In the genomic region with DNA sequence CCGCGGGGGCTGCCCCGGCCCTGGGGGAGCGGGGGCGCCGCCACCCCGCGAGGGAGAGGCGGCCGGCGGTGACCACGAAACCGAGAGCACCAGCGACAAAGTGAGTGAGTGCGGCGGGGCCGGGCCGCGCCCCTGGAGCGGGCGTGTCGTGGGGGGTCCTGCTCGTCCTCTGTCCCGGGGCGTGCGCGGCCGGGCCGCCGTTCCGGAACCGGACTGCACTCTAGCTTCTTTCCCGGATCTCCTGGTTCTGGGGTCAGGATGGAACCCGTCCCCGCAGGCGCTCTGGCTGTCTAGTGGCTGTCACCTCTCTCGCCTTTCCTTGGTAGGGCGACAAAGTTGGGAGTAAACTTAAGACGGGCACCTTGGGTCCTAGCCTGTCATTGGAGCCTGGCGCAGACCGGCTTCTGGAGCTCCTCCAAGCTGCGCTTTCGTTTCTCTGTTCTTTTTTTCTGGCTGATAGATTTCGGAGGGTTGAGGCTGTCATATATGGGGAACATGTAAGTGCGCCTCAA, we compare ENCODE assay signal across 8 mouse cellular contexts. TPM values are rescaled to one million over a fixed set of nuclear protein-coding genes. Genes with fewer than 3 reads are reported as not detected.
DNase-seq lines count a peak whose midpoint lies in the region; ATAC-seq and TF ChIP-seq lines count a peak whose summit lies in the region.

No protein-coding gene starts in this region.

- H3K36me3 ChIP-seq in forebrain, embryonic 15.5 days: no peaks in the 10 kb centered on the region
- no peaks in the 10 kb centered on the region for H3K36me3 ChIP-seq in hindbrain, embryonic 12.5 days
- H3K36me3 ChIP-seq in limb, embryonic 14.5 days (ENCODE audit: control insufficient read depth, insufficient read depth, low read length): no peaks in the 10 kb centered on the region
- H3K36me3 ChIP-seq in midbrain, embryonic 16.5 days (ENCODE audit: control insufficient read depth, insufficient read depth, low read length): no peaks in the 10 kb centered on the region

- peak overlapping the region; percentile 9 for H3K27ac ChIP-seq in bone marrow, adult 2 months (ENCODE audit: control insufficient read depth, insufficient read depth, low read depth, low read length, poor library complexity)
- no peak overlapping the region for H3K27ac ChIP-seq in forebrain, embryonic 15.5 days (replicated peaks)
- no peak overlapping the region for H3K27ac ChIP-seq in hindbrain, embryonic 12.5 days
- H3K27ac ChIP-seq in limb, embryonic 14.5 days (replicated peaks; ENCODE audit: low read depth, low read length): no peak overlapping the region
- no peak overlapping the region for H3K27ac ChIP-seq in midbrain, embryonic 16.5 days (ENCODE audit: low read length)

- DNase-seq in cerebellum, adult 8-10 months: no peak
- no peak for DNase-seq in limb, embryonic 14.5 days (ENCODE audit: low spot score)
- no peak for DNase-seq in retina, postnatal 1 day

- TF ChIP-seq POLR2A in bone marrow, adult 2 months (IDR thresholded peaks at IDR 0.05; ENCODE audit: borderline replicate concordance, control insufficient read depth, low read depth, low read length): no peak
- TF ChIP-seq POLR2A in limb, embryonic 14.5 days (IDR thresholded peaks at IDR 0.05; ENCODE audit: borderline replicate concordance, extremely low read depth, insufficient read depth, insufficient read length): no peak

- peaks cover 52% of the 10 kb centered on the region for H3K27me3 ChIP-seq in forebrain, embryonic 15.5 days
- peaks cover 80% of the 10 kb centered on the region for H3K27me3 ChIP-seq in hindbrain, embryonic 12.5 days
- peaks cover 43% of the 10 kb centered on the region for H3K27me3 ChIP-seq in limb, embryonic 14.5 days (ENCODE audit: control insufficient read depth, insufficient read depth, low read length)
- peaks cover 36% of the 10 kb centered on the region for H3K27me3 ChIP-seq in midbrain, embryonic 16.5 days (ENCODE audit: control insufficient read depth, insufficient read depth, low read depth, low read length)

- no peaks in the 10 kb centered on the region for H3K4me1 ChIP-seq in bone marrow, adult 2 months (ENCODE audit: control insufficient read depth, insufficient read depth, low read length)
- H3K4me1 ChIP-seq in forebrain, embryonic 15.5 days: peaks cover 11% of the 10 kb centered on the region
- peaks cover 6% of the 10 kb centered on the region; the same call in 1 of the 2 replicates for H3K4me1 ChIP-seq in hindbrain, embryonic 12.5 days
- peaks cover 9% of the 10 kb centered on the region; the same call in 1 of the 2 replicates for H3K4me1 ChIP-seq in limb, embryonic 14.5 days (ENCODE audit: control insufficient read depth, insufficient read depth, low read length)
- H3K4me1 ChIP-seq in midbrain, embryonic 16.5 days (ENCODE audit: control insufficient read depth, insufficient read depth, low read length): peaks cover 12% of the 10 kb centered on the region

- WGBS in bone marrow, adult 2 months: 1% methylated on average over 45 of the region's 45 CpGs
- under 1% methylated on average over 37 of the region's 45 CpGs for WGBS in forebrain, embryonic 15.5 days
- under 1% methylated on average over 28 of the region's 45 CpGs for WGBS in hindbrain, embryonic 12.5 days
- WGBS in limb, embryonic 14.5 days: 2% methylated on average over 22 of the region's 45 CpGs
- 3% methylated on average over 27 of the region's 45 CpGs for WGBS in midbrain, embryonic 16.5 days

- peak overlapping the region; percentile 97 for H3K4me2 ChIP-seq in forebrain, embryonic 15.5 days (replicated peaks)
- H3K4me2 ChIP-seq in hindbrain, embryonic 12.5 days (replicated peaks): peak overlapping the region; percentile 98
- H3K4me2 ChIP-seq in limb, embryonic 14.5 days (replicated peaks; ENCODE audit: low read depth, low read length, severe bottlenecking): peak overlapping the region; percentile 100
- H3K4me2 ChIP-seq in midbrain, embryonic 16.5 days (ENCODE audit: low read length): peak overlapping the region; percentile 92

- ATAC-seq in cerebellum, adult (ENCODE audit: insufficient number of reproducible peaks, low FRiP score, low TSS enrichment): peak; percentile 6; the same call in 1 of the 2 replicates
- ATAC-seq in forebrain, embryonic 15.5 days (replicated peaks): peak; percentile 70; the same call in 1 of the 2 replicates
- peak; percentile 70 for ATAC-seq in hindbrain, embryonic 12.5 days (ENCODE audit: low FRiP score)
- ATAC-seq in limb, embryonic 14.5 days (ENCODE audit: low FRiP score, low read depth): no peak
- peak; percentile 52 for ATAC-seq in midbrain, embryonic 16.5 days

- no peak for TF ChIP-seq CTCF in bone marrow, adult 2 months (IDR thresholded peaks at IDR 0.05; ENCODE audit: control insufficient read depth, insufficient read depth, low read length)

- peak overlapping the region; percentile 69 for H3K4me3 ChIP-seq in bone marrow, adult 2 months (replicated peaks; ENCODE audit: control insufficient read depth, low read depth, low read length)
- H3K4me3 ChIP-seq in forebrain, embryonic 15.5 days: peak overlapping the region; percentile 67
- peak overlapping the region; percentile 68 for H3K4me3 ChIP-seq in hindbrain, embryonic 12.5 days
- H3K4me3 ChIP-seq in limb, embryonic 14.5 days (replicated peaks; ENCODE audit: low read length): peak overlapping the region; percentile 72
- peak overlapping the region; percentile 77 for H3K4me3 ChIP-seq in midbrain, embryonic 16.5 days (ENCODE audit: low read depth, low read length)

- H3K9ac ChIP-seq in forebrain, embryonic 15.5 days (replicated peaks): peak overlapping the region; percentile 57
- peak overlapping the region; percentile 68 for H3K9ac ChIP-seq in hindbrain, embryonic 12.5 days
- peak overlapping the region; percentile 60 for H3K9ac ChIP-seq in limb, embryonic 14.5 days (ENCODE audit: low read depth, low read length, severe bottlenecking)
- peak overlapping the region; percentile 75 for H3K9ac ChIP-seq in midbrain, embryonic 16.5 days (ENCODE audit: low read depth, low read length)

- no peaks in the 10 kb centered on the region for H3K9me3 ChIP-seq in forebrain, embryonic 15.5 days
- no peaks in the 10 kb centered on the region for H3K9me3 ChIP-seq in hindbrain, embryonic 12.5 days (replicated peaks)
- no peaks in the 10 kb centered on the region for H3K9me3 ChIP-seq in limb, embryonic 14.5 days (ENCODE audit: control insufficient read depth, low read length)
- H3K9me3 ChIP-seq in midbrain, embryonic 16.5 days (replicated peaks; ENCODE audit: control insufficient read depth, low read length, poor library complexity, severe bottlenecking): no peaks in the 10 kb centered on the region

RNA-seq across cellular contexts. Expression of a gene that starts 0.5 kb away (rescaled TPM):
- polyA plus RNA-seq in bone marrow, adult 2 months (2011; ENCODE audit: insufficient read depth, insufficient read length, low replicate concordance, missing spikeins): 1.4 and 1.5 TPM in 2 replicates
- 4.0 and 4.6 TPM in 2 replicates for polyA plus RNA-seq in forebrain, embryonic 15.5 days (2015; fragmentation: Nextera tagmentation; extraction: Ambion mirVana)
- polyA plus RNA-seq in hindbrain, embryonic 12.5 days (2016; fragmentation: Nextera tagmentation; extraction: Ambion mirVana): 3.2 and 3.5 TPM in 2 replicates
- polyA plus RNA-seq in limb, embryonic 14.5 days (2012; rRNA removed): 5.9 and 6.7 TPM in 2 replicates
- 7.8 and 9.2 TPM in 2 replicates for polyA plus RNA-seq in limb, embryonic 14.5 days (2014; fragmentation: Nextera tagmentation; extraction: Ambion mirVana)
- 8.0 and 9.2 TPM in 2 replicates for polyA plus RNA-seq in midbrain, embryonic 16.5 days (2015; fragmentation: Nextera tagmentation; extraction: Ambion mirVana)
